In genomic region chr1:133424547-133425140, GRCm38 (mm10) we compare ENCODE assay signal across 8 mouse cellular contexts. TPM values are rescaled to one million over a fixed set of nuclear protein-coding genes. Genes with fewer than 3 reads are reported as not detected.
DNase-seq lines count a peak whose midpoint lies in the region; ATAC-seq lines count a peak whose summit lies in the region.

No protein-coding gene starts in this region.

- WGBS in heart, embryonic 10.5 days = 57% methylated on average over 4 of the region's 4 CpGs
- 55% methylated on average over 4 of the region's 4 CpGs for WGBS in hindbrain, embryonic 10.5 days
- WGBS in midbrain, embryonic 11.5 days = 64% methylated on average over 4 of the region's 4 CpGs

- peak overlapping the region; percentile 90; the same call in 1 of the 2 replicates for H3K27ac ChIP-seq in heart, embryonic 10.5 days
- peak overlapping the region; percentile 98 for H3K27ac ChIP-seq in hindbrain, embryonic 10.5 days
- no peak overlapping the region for H3K27ac ChIP-seq in midbrain, embryonic 11.5 days (ENCODE audit: low read depth, low read length)

- H3K27me3 ChIP-seq in heart, embryonic 10.5 days (ENCODE audit: insufficient read depth, poor library complexity, severe bottlenecking) = peaks cover 13% of the 10 kb centered on the region; the same call in 1 of the 2 replicates
- H3K27me3 ChIP-seq in hindbrain, embryonic 10.5 days (ENCODE audit: insufficient read depth, poor library complexity, severe bottlenecking) = no peaks in the 10 kb centered on the region
- H3K27me3 ChIP-seq in midbrain, embryonic 11.5 days (ENCODE audit: control insufficient read depth, insufficient read depth, low read length) = no peaks in the 10 kb centered on the region

- no peak overlapping the region for H3K4me2 ChIP-seq in midbrain, embryonic 11.5 days

- H3K4me3 ChIP-seq in heart, embryonic 10.5 days = peak overlapping the region; percentile 73
- H3K4me3 ChIP-seq in hindbrain, embryonic 10.5 days = peak overlapping the region; percentile 89
- H3K4me3 ChIP-seq in midbrain, embryonic 11.5 days (ENCODE audit: low read depth, low read length) = peak overlapping the region; percentile 95; the same call in 1 of the 2 replicates

- H3K9me3 ChIP-seq in heart, embryonic 10.5 days = 0 out of 2 replicates have a peak, but pooled peaks cover 3% of the 10 kb centered on the region
- H3K9me3 ChIP-seq in hindbrain, embryonic 10.5 days = peaks cover 9% of the 10 kb centered on the region
- peaks cover 4% of the 10 kb centered on the region; the same call in 1 of the 2 replicates for H3K9me3 ChIP-seq in midbrain, embryonic 11.5 days (ENCODE audit: control insufficient read depth, low read length)

- no peak overlapping the region for H3K9ac ChIP-seq in midbrain, embryonic 11.5 days (ENCODE audit: low read length)

- peak; percentile 65 for DNase-seq in heart, embryonic 10.5 days (ENCODE audit: low spot score)
- DNase-seq in heart, postnatal 4 days = no peak
- DNase-seq in Muller cell, postnatal 12 days (ENCODE audit: inconsistent ontology term) = peak; percentile 10
- no peak for DNase-seq in hindbrain, embryonic 10.5 days (ENCODE audit: low spot score)
- no peak for DNase-seq in midbrain, embryonic 11.5 days (ENCODE audit: low spot score, missing footprints)
- no peak for DNase-seq in thymus, postnatal 36 days
- no peak for DNase-seq in cerebellum, adult 11-12 months
- DNase-seq in urinary bladder, adult 2 months (ENCODE audit: low spot score) = no peak

- peak; percentile 56 for ATAC-seq in midbrain, embryonic 11.5 days (ENCODE audit: low FRiP score)

- peaks cover 32% of the 10 kb centered on the region for H3K4me1 ChIP-seq in heart, embryonic 10.5 days
- peaks cover 41% of the 10 kb centered on the region for H3K4me1 ChIP-seq in hindbrain, embryonic 10.5 days (replicated peaks)
- H3K4me1 ChIP-seq in midbrain, embryonic 11.5 days (ENCODE audit: control insufficient read depth, insufficient read depth, low read length) = peaks cover 24% of the 10 kb centered on the region

- no peaks in the 10 kb centered on the region for H3K36me3 ChIP-seq in heart, embryonic 10.5 days
- no peaks in the 10 kb centered on the region for H3K36me3 ChIP-seq in hindbrain, embryonic 10.5 days
- H3K36me3 ChIP-seq in midbrain, embryonic 11.5 days (ENCODE audit: control insufficient read depth, insufficient read depth, low read length) = no peaks in the 10 kb centered on the region

RNA-seq across cellular contexts. Expression of gene Sox13, which starts 0.5 kb away (rescaled TPM):
- polyA plus RNA-seq in heart, embryonic 10.5 days (2016; fragmentation: Nextera tagmentation; extraction: Ambion mirVana) = 4.2 and 8.5 TPM in 2 replicates
- 10 to 100 TPM; 29.8 to 32.4 TPM for total RNA-seq in heart, postnatal 4 days (2021)
- 28.3 and 28.4 TPM in 2 replicates for polyA plus RNA-seq in hindbrain, embryonic 10.5 days (2016; fragmentation: Nextera tagmentation; extraction: Ambion mirVana)
- polyA plus RNA-seq in midbrain, embryonic 11.5 days (2014; fragmentation: Nextera tagmentation; extraction: Ambion mirVana) = 22.3 and 23.9 TPM in 2 replicates
- polyA plus RNA-seq in urinary bladder, adult 2 months (2012; rRNA removed) = 30.1 and 31.7 TPM in 2 replicates

Comparison
In these comparisons a context has a peak if more than half of its experiments do, and no peak if none do; other contexts are left out.
1. DNase-seq: peak in heart, embryonic 10.5 days (single experiment) and Muller cell, postnatal 12 days (single experiment); none in heart, postnatal 4 days (single experiment), hindbrain, embryonic 10.5 days (single experiment), midbrain, embryonic 11.5 days (single experiment), thymus, postnatal 36 days (0 of 2), cerebellum, adult 11-12 months (single experiment) and urinary bladder, adult 2 months (single experiment).
2. Peak in every context shown above with its lines, with median percentiles within 50 percentile points of each other: H3K4me3 ChIP-seq.